Mouse (Mus musculus) activated CD4-positive, CD25-positive, alpha-beta regulatory T cell (primary cell): ENCODE data around the gene Pecam1. TPM values are rescaled to one million over a fixed set of nuclear protein-coding genes. Genes with fewer than 3 reads are reported as not detected.

Experiments
- polyA plus RNA-seq, 2 experiments: library from polyadenylated mRNA; unstranded; fragments of 100-300 nt; shearing (Covaris generic); gene quantifications; one replicate each; pipeline ENCODE4 v1.2.1; 2017

Pecam1 gene
- 100 to 1,000 TPM in 1 of 2 experiments, 10 to 100 TPM in 1; 95.9 to 101 TPM for polyA plus RNA-seq

GRCm38 (mm10) chr11:106750121-106750751, at the start of gene Pecam1:
TSS of gene Pecam1 (minus strand) at chr11:106750628.

GRCm38 (mm10) chr11:106788775-106789459, 38.5 kb upstream of the Pecam1 start, which contains the start of the genes Ddx5 and Cep95:
TSS of gene Ddx5 (minus strand) at chr11:106789185.
TSS of gene Cep95 (plus strand) at chr11:106789252.

GRCm38 (mm10) chr11:106779388-106780088, 29.1 kb upstream of the Pecam1 start, which contains the start of gene Polg2:
TSS of gene Polg2 (minus strand) at chr11:106779537.

GRCm38 (mm10) chr11:106751039-106752018, 901 bp upstream of the Pecam1 start, which contains the start of gene Milr1:
TSS of gene Milr1 (plus strand) at chr11:106751226.

GRCm38 (mm10) chr11:106612961-106613637, 137.3 kb downstream of the Pecam1 start, which contains the start of gene Tex2:
TSS of gene Tex2 (minus strand) at chr11:106613423.

Other genes starting within 250 kb of the Pecam1 start
- 10 to 100 TPM; 17.6 to 28.6 TPM for gene Tex2, start 137.2 kb downstream of the Pecam1 start, polyA plus RNA-seq
- gene Milr1, start 598 bp upstream of the Pecam1 start, polyA plus RNA-seq = 10 to 100 TPM in 1 of 2 experiments, 1 to 10 TPM in 1; 9.5 to 11.1 TPM
- 10 to 100 TPM; 18.9 to 31.9 TPM for gene Polg2, start 28.9 kb upstream of the Pecam1 start, polyA plus RNA-seq
- gene Ddx5, start 38.6 kb upstream of the Pecam1 start, polyA plus RNA-seq = 100 to 1,000 TPM; 576 to 643 TPM
- gene Cep95, start 38.6 kb upstream of the Pecam1 start, polyA plus RNA-seq = 10 to 100 TPM; 26.0 to 32.4 TPM
- 10 to 100 TPM; 16.9 to 58.4 TPM for gene Smurf2, start 170.1 kb upstream of the Pecam1 start, polyA plus RNA-seq
- gene Kpna2, start 248.9 kb upstream of the Pecam1 start, polyA plus RNA-seq = 10 to 100 TPM; 89.2 to 89.8 TPM